Mouse (Mus musculus) thymus, postnatal 0 days (tissue): ENCODE data around the gene Glipr2. TPM values are rescaled to one million over a fixed set of nuclear protein-coding genes. Genes with fewer than 3 reads are reported as not detected.

Experiments
- DNase-seq: peaks from one replicate; pipeline ENCODE4 v3.0.0-alpha.2; 2015; ENCODE audit warnings: low spot score
- polyA plus RNA-seq: library from polyadenylated mRNA; unstranded; fragments of >200 nt; fragmentation: Nextera tagmentation; extraction: Ambion mirVana; gene quantifications from 2 replicates; pipeline ENCODE4 v1.2.1, GENCODE M21; 2015

The Glipr2 gene
- polyA plus RNA-seq, 1 experiment from 2014 or later = 32.8 TPM

GRCm38 (mm10) chr4:43970393-43971330 is 13.5 kb downstream of the Glipr2 start:
- peak; percentile 31 for DNase-seq

- peak; percentile 12 for DNase-seq
Observed at GRCm38 (mm10) chr4:43971541-43972136, 14.4 kb downstream of the Glipr2 start.

GRCm38 (mm10) chr4:43972137-43972591 is 15.0 kb downstream of the Glipr2 start:
- peak; percentile 79 for DNase-seq

DNA sequence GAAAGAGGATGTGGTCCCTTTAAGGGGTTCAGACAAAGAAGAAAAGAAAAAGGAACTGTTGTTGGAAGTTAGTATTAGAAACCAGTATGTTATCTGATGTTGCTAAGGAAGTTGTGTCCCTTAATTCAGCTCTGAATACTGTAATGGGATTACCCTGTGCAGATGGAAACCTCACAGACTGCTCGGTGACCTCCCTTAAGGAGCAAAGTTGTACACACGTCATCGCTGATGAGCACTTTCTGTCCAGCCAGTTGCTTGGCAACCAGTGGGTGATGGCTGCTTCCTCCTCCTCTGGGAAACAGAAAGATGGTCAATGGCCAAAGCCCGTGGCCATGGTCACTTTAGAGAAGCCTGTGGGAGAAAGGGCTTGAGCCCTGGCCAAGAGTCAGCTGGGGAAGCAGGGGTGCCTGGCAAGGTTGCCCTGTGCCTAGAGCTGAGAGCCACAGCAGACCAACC is 16.4 kb downstream of the Glipr2 start:
- DNase-seq = peak; percentile 43

DNA sequence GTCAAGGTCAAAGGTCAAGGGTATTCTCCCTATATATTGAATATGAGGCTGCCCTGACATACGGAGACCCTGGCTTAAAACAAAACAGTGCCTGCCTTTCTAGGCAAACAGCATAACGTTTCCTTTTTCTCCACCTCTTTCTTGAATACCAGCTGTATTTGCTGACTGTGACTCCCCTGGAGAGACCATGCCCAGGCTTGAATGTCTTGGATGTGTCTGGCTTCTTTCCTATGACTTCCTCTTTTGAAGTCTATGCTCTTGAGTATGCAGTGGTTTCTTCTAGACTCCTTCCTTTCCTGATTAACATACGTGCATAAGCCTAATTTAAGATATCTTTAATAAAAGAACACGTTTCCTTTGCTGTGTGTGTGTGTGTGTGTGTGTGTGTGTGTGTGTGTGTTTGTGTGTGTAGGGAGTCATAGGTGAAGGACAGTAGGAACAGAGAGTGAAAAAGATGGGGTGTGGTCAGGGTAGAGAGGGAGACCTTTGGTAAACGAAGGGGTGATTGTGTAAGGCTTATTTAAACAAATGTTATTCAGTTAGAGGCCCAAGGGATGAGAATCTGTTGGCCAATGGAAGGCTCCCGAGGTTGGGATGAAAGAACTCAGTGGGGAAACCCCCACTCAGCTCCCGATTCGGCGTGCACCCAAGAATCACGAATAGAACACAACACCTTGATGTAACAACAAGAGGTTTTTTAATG is 17.9 kb downstream of the Glipr2 start:
- no peak for DNase-seq

DNA sequence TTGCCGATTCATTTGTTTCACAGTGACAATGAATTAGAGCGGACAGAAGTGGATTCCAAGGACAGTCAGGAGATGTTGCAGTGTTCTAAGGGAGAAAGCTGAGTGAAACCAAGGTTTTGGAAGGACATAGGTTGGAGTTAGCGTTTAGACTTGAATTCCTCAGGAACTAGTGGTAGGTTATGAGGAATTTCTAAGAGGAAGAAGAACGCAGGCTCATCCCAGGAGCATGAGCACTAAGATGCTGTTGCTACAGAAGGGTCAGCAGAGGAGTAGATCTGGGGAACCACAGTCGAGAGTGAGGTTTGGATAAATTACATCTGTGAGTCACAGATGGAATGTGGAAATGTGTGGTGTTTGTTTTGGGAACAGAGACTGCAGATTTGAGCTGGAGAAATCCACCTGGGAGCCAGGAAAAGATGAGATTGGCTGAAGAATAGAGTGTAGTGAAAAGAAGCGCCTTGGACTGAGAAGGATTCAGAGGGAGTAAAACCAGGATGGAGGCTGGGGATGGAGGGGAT is 19.1 kb downstream of the Glipr2 start:
- DNase-seq = no peak

DNA sequence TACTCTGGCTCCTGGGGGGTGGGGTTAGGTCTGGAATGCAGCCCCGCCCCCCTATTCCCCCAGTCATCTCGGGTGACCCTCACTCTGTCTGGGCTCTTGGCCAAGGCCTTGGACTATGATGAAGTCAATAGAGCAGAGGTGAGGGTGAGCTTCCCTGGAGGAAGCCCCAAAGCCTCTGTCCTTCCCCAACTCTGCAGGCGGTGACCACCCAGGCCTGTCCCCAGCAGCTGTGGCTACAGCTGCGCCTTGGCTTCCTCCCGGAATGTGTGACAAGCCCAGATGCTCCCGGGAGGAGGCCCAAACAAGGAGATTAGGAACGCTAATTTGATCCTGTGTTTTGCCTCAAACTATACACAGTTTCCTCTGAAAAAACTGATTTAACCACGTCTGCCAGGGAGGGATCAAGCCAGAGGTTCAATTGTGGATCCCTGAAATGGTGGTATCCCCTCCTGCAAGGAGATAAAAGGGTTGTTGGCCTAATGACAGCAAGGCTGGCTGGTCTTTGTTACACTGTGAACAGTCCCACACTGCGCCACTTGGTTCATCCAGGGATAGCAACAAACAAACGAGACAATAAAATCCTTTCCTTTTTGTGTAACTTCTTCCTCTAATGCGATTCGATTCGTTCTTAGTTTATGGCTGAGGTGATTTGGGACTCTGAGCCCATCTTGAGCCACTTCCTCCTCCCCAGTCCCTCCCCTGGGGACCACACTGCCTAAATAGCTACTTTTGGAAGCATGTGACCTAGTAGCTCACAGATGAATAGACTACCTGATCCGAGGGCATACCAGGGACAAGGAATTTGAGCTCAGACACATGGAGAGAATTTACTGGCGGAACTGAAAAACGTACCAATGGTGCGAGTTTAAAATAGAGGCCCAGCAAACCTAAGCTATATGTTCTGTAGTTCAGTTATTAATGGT is 21.6 kb downstream of the Glipr2 start:
- no peak for DNase-seq

- DNase-seq = no peak
Observed at GRCm38 (mm10) chr4:43979746-43980145, 22.5 kb downstream of the Glipr2 start.

DNA sequence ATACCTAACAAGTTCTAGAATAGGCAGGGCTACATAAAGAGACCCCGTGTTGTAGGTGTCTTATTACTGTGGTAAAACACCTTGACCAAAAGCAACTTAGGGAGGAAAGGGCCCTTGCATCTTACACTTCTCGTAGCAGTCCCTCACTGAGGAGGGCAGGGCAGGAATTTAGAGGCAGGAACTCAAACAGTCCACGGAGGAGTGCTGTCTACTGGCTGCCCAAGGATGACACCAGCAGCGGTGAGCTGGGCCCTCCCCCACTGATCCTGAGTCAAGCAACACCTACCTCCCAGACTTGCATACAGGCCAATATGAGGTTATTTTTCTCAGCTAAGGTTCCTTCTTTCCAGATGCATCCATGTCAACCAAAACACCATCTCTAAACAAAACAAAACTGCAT is 23.0 kb downstream of the Glipr2 start:
- DNase-seq = no peak

DNA sequence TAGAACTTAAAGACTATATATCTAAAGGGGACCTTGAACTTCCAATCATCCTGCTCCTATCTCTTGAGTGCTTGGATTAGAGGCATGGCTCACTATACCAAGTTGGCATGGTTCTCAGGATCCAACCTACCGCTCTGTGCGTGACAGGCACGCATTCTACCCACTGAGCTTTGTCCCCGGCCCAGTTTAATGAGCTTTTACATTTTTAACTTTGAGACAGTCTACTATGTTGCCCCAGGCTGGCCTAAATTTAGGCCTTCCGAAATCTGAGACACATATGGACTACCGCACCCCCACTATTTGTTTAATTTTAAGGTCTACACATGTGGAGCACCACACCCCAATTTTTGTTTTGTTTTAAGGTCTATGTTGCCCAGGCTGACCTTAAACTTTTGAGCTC is 23.6 kb downstream of the Glipr2 start:
- no peak for DNase-seq

GRCm38 (mm10) chr4:43981251-43981650 is 24.1 kb downstream of the Glipr2 start:
- DNase-seq = no peak

DNA sequence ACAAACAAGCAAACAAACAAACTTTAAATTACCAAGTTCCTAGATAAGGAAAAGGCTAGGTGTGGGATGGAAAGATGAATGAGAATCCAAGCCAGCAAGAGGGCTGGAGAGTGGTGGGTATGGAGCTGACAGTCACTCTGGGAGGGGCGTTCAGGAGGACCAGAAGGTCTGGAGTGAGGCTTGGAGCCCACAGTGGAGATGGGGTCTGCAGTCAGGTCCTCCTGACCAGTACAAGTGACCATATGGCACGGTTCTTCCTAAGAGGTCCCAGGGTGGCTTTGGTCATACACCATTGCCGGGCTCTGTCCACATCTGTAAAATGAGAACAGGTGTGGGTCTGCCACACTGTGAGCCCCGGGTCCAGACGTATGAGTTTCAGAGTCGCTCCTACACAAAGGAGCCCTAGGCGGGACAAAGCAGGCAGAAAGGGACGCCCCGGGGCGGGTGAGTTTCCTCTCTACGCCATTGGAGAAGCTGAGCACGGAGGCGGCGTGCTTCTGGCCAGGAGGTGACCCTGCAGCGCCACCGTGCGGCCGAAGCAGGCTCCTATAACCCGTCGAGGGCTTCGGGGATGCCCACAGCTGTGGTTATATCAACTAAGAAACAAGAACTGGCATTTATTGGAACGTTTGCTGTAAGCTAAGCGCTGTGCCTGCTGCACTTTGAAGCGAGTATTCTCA is 25.0 kb downstream of the Glipr2 start:
- DNase-seq = peak; percentile 95

DNA sequence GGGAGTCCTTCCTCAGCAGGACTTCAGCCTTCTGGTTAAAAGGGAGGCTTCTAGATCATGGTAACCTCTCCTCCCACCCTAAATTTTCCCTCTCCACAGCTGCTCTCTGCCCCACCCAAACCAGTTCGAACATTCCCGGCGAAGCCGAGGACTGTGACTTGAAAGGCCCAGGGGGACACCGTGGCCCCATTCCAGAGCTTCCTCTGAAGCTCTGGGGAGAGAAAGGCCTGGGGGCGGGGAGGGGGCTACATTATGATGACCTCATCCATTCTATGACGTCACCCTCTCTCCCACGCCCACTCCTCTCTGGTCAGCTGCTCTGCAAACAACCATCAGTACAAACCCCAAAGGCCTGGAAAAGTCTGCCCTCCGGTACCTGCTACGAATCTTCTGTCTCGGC is 26.0 kb downstream of the Glipr2 start, which contains the start of gene Ccin:
Ccin (plus strand) TSS at position 303 of the 400 bp plus-strand sequence.
- DNase-seq = no peak

- DNase-seq = no peak
Observed at GRCm38 (mm10) chr4:43983756-43984155, 26.6 kb downstream of the Glipr2 start.

- DNase-seq = no peak
Observed at GRCm38 (mm10) chr4:43984326-43984725, 27.1 kb downstream of the Glipr2 start.

DNA sequence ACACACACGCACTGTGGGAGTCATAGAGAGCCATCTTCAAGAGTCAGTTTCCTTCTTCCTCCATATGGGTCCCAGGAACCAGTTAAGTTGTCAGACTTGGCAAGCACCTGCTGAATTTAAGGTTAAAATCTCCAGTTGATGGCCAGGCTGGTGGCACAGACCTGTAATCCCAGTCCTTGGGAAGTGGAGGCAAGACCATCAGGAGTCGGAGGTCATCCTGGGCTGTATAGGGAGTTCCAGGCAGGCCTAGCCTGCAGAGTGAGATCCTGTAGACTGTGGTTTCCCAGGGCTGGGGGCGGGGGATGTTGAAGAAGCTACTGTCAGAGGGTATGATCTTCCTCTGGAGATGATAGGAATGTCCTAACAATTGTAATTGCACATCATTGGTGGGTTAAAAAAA is 31.8 kb downstream of the Glipr2 start:
- no peak for DNase-seq

- no peak for DNase-seq
Observed at GRCm38 (mm10) chr4:43993072-43993471, 35.9 kb downstream of the Glipr2 start.

DNA sequence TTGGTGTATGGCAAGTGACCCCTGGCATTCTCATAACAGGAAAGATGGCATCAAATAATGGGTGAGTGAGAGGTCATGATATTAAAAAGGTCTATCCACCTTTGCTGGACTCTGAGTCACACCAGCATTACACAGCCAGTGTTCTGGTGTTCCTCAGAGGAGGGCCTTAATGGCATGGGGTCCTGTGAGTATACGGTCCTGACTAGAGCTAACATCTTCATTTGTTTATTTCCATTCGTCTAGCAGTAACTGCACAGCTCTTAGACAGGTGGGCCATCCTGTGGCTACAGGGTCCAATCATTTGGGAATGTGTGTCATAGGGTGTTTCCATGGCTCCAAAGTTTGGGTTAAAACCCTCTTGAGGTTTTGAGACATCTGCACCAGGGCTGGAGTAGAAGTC is 37.1 kb downstream of the Glipr2 start:
- DNase-seq = no peak

DNA sequence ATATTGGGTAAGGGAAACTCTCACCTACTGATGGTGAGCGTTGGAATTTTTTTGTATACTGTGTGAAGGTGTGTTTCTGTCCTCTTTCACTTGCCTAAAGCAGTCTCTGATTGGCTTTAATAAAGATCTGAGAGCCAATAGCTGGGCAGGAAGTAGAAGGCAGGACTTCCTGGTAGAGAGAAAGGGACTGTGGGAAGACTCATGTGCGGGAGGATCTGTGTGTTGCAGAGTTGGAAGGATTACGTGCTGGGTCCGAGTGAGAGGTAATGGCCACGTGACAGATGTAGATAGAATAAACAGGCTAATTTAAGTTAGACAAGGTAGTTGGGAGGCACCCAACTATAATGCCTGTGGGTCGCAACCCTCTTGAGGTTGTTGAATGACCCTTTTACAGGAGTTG is 46.4 kb downstream of the Glipr2 start:
- DNase-seq = no peak

DNA sequence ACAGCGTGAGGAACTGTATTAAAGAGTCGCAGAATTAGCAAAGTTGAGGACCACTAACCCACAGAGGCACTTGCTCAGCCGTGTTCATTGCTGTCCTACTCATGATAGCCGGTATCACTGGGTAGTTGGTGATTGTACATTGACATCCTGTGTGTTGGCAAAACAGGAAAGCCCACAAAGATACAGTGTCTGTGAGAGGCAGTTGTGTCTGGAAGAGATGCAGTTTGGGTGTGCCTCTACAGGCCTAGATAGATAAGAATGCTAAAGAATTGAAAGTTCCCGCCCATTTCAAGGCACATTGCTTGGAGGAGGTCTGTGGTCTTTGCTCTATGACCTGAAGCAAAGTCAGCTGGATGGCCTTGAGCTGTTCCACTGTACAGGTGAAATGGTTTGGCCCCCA is 46.9 kb downstream of the Glipr2 start, which contains the start of gene Clta:
Clta (plus strand) TSS at position 327 of the 400 bp plus-strand sequence.
- DNase-seq = no peak
